Mouse (Mus musculus) G1E-ER4 (cell line): ENCODE data around the gene Acoxl. TPM values are rescaled to one million over a fixed set of nuclear protein-coding genes. Genes with fewer than 3 reads are reported as not detected.

Experiments used
- GATA1 ChIP-seq: IDR thresholded peaks from one replicate; pipeline ENCODE4 v1.8.0; 2012; ENCODE audit warnings: low read length, inconsistent platforms
- polyA plus RNA-seq: library from polyadenylated mRNA; stranded (reverse); fragments of >175 nt; gene quantifications from 2 replicates; pipeline ENCODE4 v1.2.3, GENCODE M21; 2012

The Acoxl gene
- polyA plus RNA-seq, 1 experiment: 0.09 TPM

- TF ChIP-seq GATA1: no peak
Measured at GRCm38 (mm10) chr2:128069025-128069424, 230.3 kb downstream of the Acoxl start.

- TF ChIP-seq GATA1: no peak
Measured at GRCm38 (mm10) chr2:128071791-128072190, 233.1 kb downstream of the Acoxl start.

GRCm38 (mm10) chr2:128072944-128073343 lies 234.3 kb downstream of the Acoxl start:
- TF ChIP-seq GATA1: no peak

- TF ChIP-seq GATA1: no peak
Measured at GRCm38 (mm10) chr2:128073603-128074002, 234.9 kb downstream of the Acoxl start.

- no peak for TF ChIP-seq GATA1
Measured at GRCm38 (mm10) chr2:128076936-128077335, 238.3 kb downstream of the Acoxl start.

GRCm38 (mm10) chr2:128078859-128079258 lies 240.2 kb downstream of the Acoxl start:
- no peak for TF ChIP-seq GATA1

- TF ChIP-seq GATA1: no peak
Measured at GRCm38 (mm10) chr2:128079316-128079715, 240.6 kb downstream of the Acoxl start.

GRCm38 (mm10) chr2:128083844-128084243 lies 245.2 kb downstream of the Acoxl start:
- TF ChIP-seq GATA1: no peak

GRCm38 (mm10) chr2:128084607-128085006 lies 245.9 kb downstream of the Acoxl start:
- TF ChIP-seq GATA1: no peak

- TF ChIP-seq GATA1: peak; percentile 86
Measured at GRCm38 (mm10) chr2:128085481-128085880, 246.8 kb downstream of the Acoxl start.

- no peak for TF ChIP-seq GATA1
Measured at GRCm38 (mm10) chr2:128086301-128086886, 247.7 kb downstream of the Acoxl start.

- TF ChIP-seq GATA1: no peak
Measured at GRCm38 (mm10) chr2:128086996-128087526, 248.4 kb downstream of the Acoxl start.

GRCm38 (mm10) chr2:128087798-128088545 lies 249.3 kb downstream of the Acoxl start:
- TF ChIP-seq GATA1: no peak

GRCm38 (mm10) chr2:128090283-128090885 lies 251.7 kb downstream of the Acoxl start:
- no peak for TF ChIP-seq GATA1

- TF ChIP-seq GATA1: no peak
Measured at GRCm38 (mm10) chr2:128091431-128092369, 253.0 kb downstream of the Acoxl start.

- no peak for TF ChIP-seq GATA1
Measured at GRCm38 (mm10) chr2:128092451-128092850, 253.8 kb downstream of the Acoxl start.
